Comparison of ENCODE assay signal across 8 mouse cellular contexts in the genomic region with DNA sequence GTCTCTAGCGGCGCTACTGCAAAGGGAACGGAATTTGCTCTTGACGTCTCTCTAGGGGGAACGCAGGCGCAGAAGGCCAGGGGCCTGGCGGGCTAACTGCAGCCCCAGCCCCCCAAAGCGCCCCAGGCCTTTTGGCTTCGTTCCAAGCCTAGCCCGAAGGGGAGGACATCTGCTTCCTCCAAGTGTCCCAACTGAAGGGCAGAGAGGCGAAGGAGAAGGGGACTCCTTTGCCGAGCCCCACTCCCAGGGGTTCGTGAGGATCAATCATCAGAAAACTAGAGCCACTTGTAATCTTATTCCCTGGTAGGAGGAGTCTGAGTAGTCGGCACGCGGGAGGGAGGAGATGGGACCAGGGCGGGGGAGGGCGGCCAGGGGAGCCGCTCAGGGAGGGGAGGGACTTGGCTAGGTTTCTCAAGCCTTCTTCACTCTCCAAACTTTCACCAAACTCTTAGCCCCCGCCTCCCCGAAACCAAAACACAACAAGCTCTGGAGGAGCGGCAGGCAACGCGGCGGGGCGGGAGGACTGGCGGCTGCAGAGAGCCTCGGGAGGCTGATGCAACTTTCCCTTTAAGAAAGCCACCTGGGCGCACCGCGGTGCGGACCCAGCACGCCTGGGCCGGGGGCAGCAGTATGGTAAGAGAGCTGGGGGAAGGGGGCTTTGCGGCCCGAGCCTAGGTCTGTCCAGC. TPM values are rescaled to one million over a fixed set of nuclear protein-coding genes. Genes with fewer than 3 reads are reported as not detected.
DNase-seq lines count a peak whose midpoint lies in the region; ATAC-seq and TF ChIP-seq lines count a peak whose summit lies in the region.

No protein-coding gene starts in this region.

- H3K27me3 ChIP-seq in E14TG2a.4 (ENCODE audit: insufficient read depth, low read length), result peaks cover 71% of the 10 kb centered on the region
- peaks cover 3% of the 10 kb centered on the region for H3K27me3 ChIP-seq in heart, embryonic 11.5 days (ENCODE audit: control insufficient read depth, insufficient read depth, low read length)
- 0 out of 2 replicates have a peak, but pooled peaks cover 4% of the 10 kb centered on the region for H3K27me3 ChIP-seq in kidney, embryonic 15.5 days
- H3K27me3 ChIP-seq in liver, embryonic 16.5 days (ENCODE audit: control insufficient read depth, insufficient read depth, low read depth, low read length), result no peaks in the 10 kb centered on the region; the same call in 1 of the 2 replicates
- H3K27me3 ChIP-seq in neural tube, embryonic 13.5 days, result peaks cover 22% of the 10 kb centered on the region

- peak; percentile 56 for ATAC-seq in erythroblast, adult 5-6 weeks (replicated peaks; ENCODE audit: low FRiP score, poor library complexity, severe bottlenecking)
- peak; percentile 57 for ATAC-seq in heart, embryonic 11.5 days (replicated peaks; ENCODE audit: insufficient number of reproducible peaks, low FRiP score, low TSS enrichment)
- peak; percentile 46 for ATAC-seq in kidney, embryonic 15.5 days (replicated peaks; ENCODE audit: low FRiP score)
- ATAC-seq in liver, embryonic 16.5 days (ENCODE audit: low read depth), result peak; percentile 30
- peak; percentile 40 for ATAC-seq in neural tube, embryonic 13.5 days (ENCODE audit: low read depth)

- peak overlapping the region; percentile 92 for H3K27ac ChIP-seq in heart, embryonic 11.5 days (ENCODE audit: low read depth, low read length)
- peak overlapping the region; percentile 87 for H3K27ac ChIP-seq in kidney, embryonic 15.5 days
- H3K27ac ChIP-seq in liver, embryonic 16.5 days (ENCODE audit: low read length), result peak overlapping the region; percentile 100
- H3K27ac ChIP-seq in neural tube, embryonic 13.5 days (replicated peaks), result peak overlapping the region; percentile 88

- H3K36me3 ChIP-seq in E14TG2a.4 (ENCODE audit: insufficient read depth, low read length), result no peaks in the 10 kb centered on the region
- no peaks in the 10 kb centered on the region for H3K36me3 ChIP-seq in heart, embryonic 11.5 days (ENCODE audit: control insufficient read depth, insufficient read depth, low read length)
- H3K36me3 ChIP-seq in kidney, embryonic 15.5 days, result no peaks in the 10 kb centered on the region
- peaks cover 13% of the 10 kb centered on the region for H3K36me3 ChIP-seq in liver, embryonic 16.5 days (ENCODE audit: control insufficient read depth, insufficient read depth)
- H3K36me3 ChIP-seq in neural tube, embryonic 13.5 days, result no peaks in the 10 kb centered on the region

- H3K4me1 ChIP-seq in E14TG2a.4 (replicated peaks; ENCODE audit: low read depth, low read length), result peaks cover 34% of the 10 kb centered on the region
- peaks cover 8% of the 10 kb centered on the region for H3K4me1 ChIP-seq in heart, embryonic 11.5 days (ENCODE audit: control insufficient read depth, insufficient read depth, low read length)
- peaks cover 36% of the 10 kb centered on the region for H3K4me1 ChIP-seq in kidney, embryonic 15.5 days
- peaks cover 75% of the 10 kb centered on the region for H3K4me1 ChIP-seq in liver, embryonic 16.5 days (ENCODE audit: control insufficient read depth, low read depth, low read length)
- peaks cover 17% of the 10 kb centered on the region for H3K4me1 ChIP-seq in neural tube, embryonic 13.5 days (replicated peaks)

- H3K9ac ChIP-seq in heart, embryonic 11.5 days (ENCODE audit: low read depth, low read length), result peak overlapping the region; percentile 82
- H3K9ac ChIP-seq in kidney, embryonic 15.5 days, result peak overlapping the region; percentile 88
- peak overlapping the region; percentile 99 for H3K9ac ChIP-seq in liver, embryonic 16.5 days (ENCODE audit: low read depth, low read length)
- peak overlapping the region; percentile 80 for H3K9ac ChIP-seq in neural tube, embryonic 13.5 days

- TF ChIP-seq CTCF in E14TG2a.4 (conservative IDR thresholded peaks at IDR 0.05; ENCODE audit: low read length), result no peak

- H3K9me3 ChIP-seq in E14TG2a.4 (ENCODE audit: low read length), result no peaks in the 10 kb centered on the region
- no peaks in the 10 kb centered on the region for H3K9me3 ChIP-seq in heart, embryonic 11.5 days (replicated peaks; ENCODE audit: control insufficient read depth, low read length)
- H3K9me3 ChIP-seq in kidney, embryonic 15.5 days (replicated peaks), result no peaks in the 10 kb centered on the region
- no peaks in the 10 kb centered on the region for H3K9me3 ChIP-seq in liver, embryonic 16.5 days (replicated peaks; ENCODE audit: control insufficient read depth, low read length)
- H3K9me3 ChIP-seq in neural tube, embryonic 13.5 days, result no peaks in the 10 kb centered on the region

- peak overlapping the region; percentile 94 for H3K4me3 ChIP-seq in E14TG2a.4 (replicated peaks; ENCODE audit: low read length)
- H3K4me3 ChIP-seq in heart, embryonic 11.5 days (ENCODE audit: low read depth, low read length), result peak overlapping the region; percentile 76
- H3K4me3 ChIP-seq in kidney, embryonic 15.5 days (replicated peaks), result peak overlapping the region; percentile 83
- H3K4me3 ChIP-seq in liver, embryonic 16.5 days (ENCODE audit: low read depth, low read length), result peak overlapping the region; percentile 91
- peak overlapping the region; percentile 73 for H3K4me3 ChIP-seq in neural tube, embryonic 13.5 days

- H3K4me2 ChIP-seq in heart, embryonic 11.5 days, result peak overlapping the region; percentile 96
- peak overlapping the region; percentile 97 for H3K4me2 ChIP-seq in kidney, embryonic 15.5 days
- H3K4me2 ChIP-seq in liver, embryonic 16.5 days (ENCODE audit: low read depth, low read length), result peak overlapping the region; percentile 92
- H3K4me2 ChIP-seq in neural tube, embryonic 13.5 days, result peak overlapping the region; percentile 71

- under 1% methylated on average over 36 of the region's 36 CpGs for WGBS in heart, embryonic 11.5 days (ENCODE audit: insufficient replicate concordance)
- under 1% methylated on average over 36 of the region's 36 CpGs for WGBS in kidney, embryonic 15.5 days
- 3% methylated on average over 33 of the region's 36 CpGs for WGBS in liver, embryonic 16.5 days (ENCODE audit: insufficient replicate concordance)
- 1% methylated on average over 36 of the region's 36 CpGs for WGBS in neural tube, embryonic 13.5 days

- DNase-seq in brain, adult 2 months (ENCODE audit: low read depth, low spot score), result peak; percentile 77
- DNase-seq in testis, postnatal 14 days (ENCODE audit: low spot score), result peak; percentile 73

RNA-seq across cellular contexts. Expression of a gene that starts 0.7 kb away (rescaled TPM):
- 161 and 176 TPM in 2 replicates for total RNA-seq in erythroblast, adult 5-6 weeks (2015; ENCODE audit: low replicate concordance)
- total RNA-seq in erythroblast, adult 5-6 weeks (2017; ENCODE audit: low replicate concordance), result 245 and 274 TPM in 2 replicates
- 8.7 and 15.2 TPM in 2 replicates for polyA plus RNA-seq in heart, embryonic 11.5 days (2014; fragmentation: Nextera tagmentation; extraction: Ambion mirVana)
- polyA plus RNA-seq in kidney, embryonic 15.5 days (2015; fragmentation: Nextera tagmentation; extraction: Ambion mirVana), result 9.4 and 15.2 TPM in 2 replicates
- 46.7 and 53.7 TPM in 2 replicates for polyA plus RNA-seq in liver, embryonic 16.5 days (2015; fragmentation: Nextera tagmentation; extraction: Ambion mirVana)
- 29.1 and 31.1 TPM in 2 replicates for polyA plus RNA-seq in neural tube, embryonic 13.5 days (2015; fragmentation: Nextera tagmentation; extraction: Ambion mirVana)

RNA-seq across cellular contexts. Expression of a gene that starts 37.4 kb away (rescaled TPM):
- total RNA-seq in erythroblast, adult 5-6 weeks (2015; ENCODE audit: low replicate concordance), result not detected in 2 replicates
- total RNA-seq in erythroblast, adult 5-6 weeks (2017; ENCODE audit: low replicate concordance), result 0.43 and 5.3 TPM in 2 replicates
- 0.56 and 0.90 TPM in 2 replicates for polyA plus RNA-seq in heart, embryonic 11.5 days (2014; fragmentation: Nextera tagmentation; extraction: Ambion mirVana)
- polyA plus RNA-seq in kidney, embryonic 15.5 days (2015; fragmentation: Nextera tagmentation; extraction: Ambion mirVana), result 0.89 and 1.8 TPM in 2 replicates
- polyA plus RNA-seq in liver, embryonic 16.5 days (2015; fragmentation: Nextera tagmentation; extraction: Ambion mirVana), result 0.88 and 1.1 TPM in 2 replicates
- polyA plus RNA-seq in neural tube, embryonic 13.5 days (2015; fragmentation: Nextera tagmentation; extraction: Ambion mirVana), result 1.7 and 2.5 TPM in 2 replicates

RNA-seq across cellular contexts. Expression of a gene that starts 48.3 kb away (rescaled TPM):
- total RNA-seq in erythroblast, adult 5-6 weeks (2015; ENCODE audit: low replicate concordance), result 0.19 TPM in 1 of 2 replicates, not detected in the other
- total RNA-seq in erythroblast, adult 5-6 weeks (2017; ENCODE audit: low replicate concordance), result 0.14 TPM in 1 of 2 replicates, not detected in the other
- polyA plus RNA-seq in heart, embryonic 11.5 days (2014; fragmentation: Nextera tagmentation; extraction: Ambion mirVana), result 13.8 and 14.1 TPM in 2 replicates
- polyA plus RNA-seq in kidney, embryonic 15.5 days (2015; fragmentation: Nextera tagmentation; extraction: Ambion mirVana), result 17.7 and 19.8 TPM in 2 replicates
- 0.76 and 1.3 TPM in 2 replicates for polyA plus RNA-seq in liver, embryonic 16.5 days (2015; fragmentation: Nextera tagmentation; extraction: Ambion mirVana)
- 43.7 and 45.5 TPM in 2 replicates for polyA plus RNA-seq in neural tube, embryonic 13.5 days (2015; fragmentation: Nextera tagmentation; extraction: Ambion mirVana)

RNA-seq across cellular contexts. Expression of a gene that starts 52.1 kb away (rescaled TPM):
- 214 and 246 TPM in 2 replicates for total RNA-seq in erythroblast, adult 5-6 weeks (2015; ENCODE audit: low replicate concordance)
- total RNA-seq in erythroblast, adult 5-6 weeks (2017; ENCODE audit: low replicate concordance), result 60.4 and 72.2 TPM in 2 replicates
- polyA plus RNA-seq in heart, embryonic 11.5 days (2014; fragmentation: Nextera tagmentation; extraction: Ambion mirVana), result 194 and 197 TPM in 2 replicates
- 212 and 221 TPM in 2 replicates for polyA plus RNA-seq in kidney, embryonic 15.5 days (2015; fragmentation: Nextera tagmentation; extraction: Ambion mirVana)
- 160 and 165 TPM in 2 replicates for polyA plus RNA-seq in liver, embryonic 16.5 days (2015; fragmentation: Nextera tagmentation; extraction: Ambion mirVana)
- 442 and 475 TPM in 2 replicates for polyA plus RNA-seq in neural tube, embryonic 13.5 days (2015; fragmentation: Nextera tagmentation; extraction: Ambion mirVana)

RNA-seq across cellular contexts. Expression of a gene that starts 56.8 kb away (rescaled TPM):
- total RNA-seq in erythroblast, adult 5-6 weeks (2015; ENCODE audit: low replicate concordance), result 0.96 and 2.9 TPM in 2 replicates
- total RNA-seq in erythroblast, adult 5-6 weeks (2017; ENCODE audit: low replicate concordance), result 0.51 and 1.5 TPM in 2 replicates
- polyA plus RNA-seq in heart, embryonic 11.5 days (2014; fragmentation: Nextera tagmentation; extraction: Ambion mirVana), result 12.7 and 14.2 TPM in 2 replicates
- 21.2 and 22.2 TPM in 2 replicates for polyA plus RNA-seq in kidney, embryonic 15.5 days (2015; fragmentation: Nextera tagmentation; extraction: Ambion mirVana)
- 5.1 and 5.8 TPM in 2 replicates for polyA plus RNA-seq in liver, embryonic 16.5 days (2015; fragmentation: Nextera tagmentation; extraction: Ambion mirVana)
- 21.3 and 22.0 TPM in 2 replicates for polyA plus RNA-seq in neural tube, embryonic 13.5 days (2015; fragmentation: Nextera tagmentation; extraction: Ambion mirVana)

Comparison
In these comparisons a context has a peak if more than half of its experiments do, and no peak if none do; other contexts are left out.
1. Peak in every context shown above with its lines: DNase-seq, ATAC-seq, H3K4me3 ChIP-seq and H3K27ac ChIP-seq.